ENCODE assay signal across 22 mouse cellular contexts in the genomic region with DNA sequence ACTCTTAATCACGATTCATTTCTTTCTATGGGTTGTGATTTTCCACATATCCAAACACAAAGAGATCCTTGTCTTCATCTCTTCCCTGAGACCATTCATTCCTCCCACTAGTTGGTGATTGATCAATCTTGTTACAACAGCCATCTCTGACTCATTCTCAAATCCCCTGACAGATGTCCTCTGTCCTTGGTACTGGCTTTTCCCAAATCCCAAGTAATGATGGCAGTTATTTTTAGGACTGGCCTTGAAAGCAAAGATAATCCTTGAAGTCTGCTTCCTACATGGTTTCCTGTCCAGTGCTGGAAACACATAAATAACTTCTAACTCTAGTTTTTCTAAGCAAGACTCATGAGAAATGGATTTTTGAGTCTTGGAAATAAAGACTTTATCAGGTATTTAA. TPM values are rescaled to one million over a fixed set of nuclear protein-coding genes. Genes with fewer than 3 reads are reported as not detected.
"Had no signal": no experiment of that assay in that cellular context is flagged by ENCODE, and none has a peak within 500 bp of the region (broad histone marks: within the 10 kb centered on the region; RNA-seq: fewer than 3 reads in every experiment).

No protein-coding gene starts in this region.

- H3K27ac ChIP-seq: kidney, embryonic 15.5 days; layer of hippocampus, adult 2 months; limb, embryonic 10.5 days; limb, embryonic 13.5 days; liver, embryonic 12.5 days; liver, embryonic 15.5 days; lung, embryonic 15.5 days; stomach, postnatal 0 days had no signal

- H3K9me3 ChIP-seq: kidney, embryonic 15.5 days; limb, embryonic 10.5 days; limb, embryonic 13.5 days; liver, embryonic 12.5 days; liver, embryonic 15.5 days; lung, embryonic 15.5 days had no signal

- H3K4me1 ChIP-seq: limb, embryonic 10.5 days; liver, embryonic 12.5 days; liver, embryonic 15.5 days had no signal

- DNase-seq: kidney, adult 8-10 months; kidney, postnatal 14 days; layer of hippocampus, adult 9-11 months; liver; lung, adult 18-20 months; lung, postnatal 4 days; midbrain, embryonic 14.5 days; right cerebral cortex, postnatal 14 days; right cerebral cortex, postnatal 4 days; thymus, adult 2 months; thymus, postnatal 14 days; thymus, postnatal 4 days had no signal

- ATAC-seq: liver, embryonic 12.5 days had no signal

- H3K4me2 ChIP-seq: kidney, embryonic 15.5 days; limb, embryonic 13.5 days; liver, embryonic 12.5 days; liver, embryonic 15.5 days; lung, embryonic 15.5 days; midbrain, embryonic 11.5 days had no signal

- H3K9ac ChIP-seq: kidney, embryonic 15.5 days; limb, embryonic 13.5 days; liver, embryonic 12.5 days; liver, embryonic 15.5 days; lung, embryonic 15.5 days had no signal

- H3K27me3 ChIP-seq: kidney, embryonic 15.5 days; limb, embryonic 13.5 days; liver, embryonic 12.5 days; liver, embryonic 15.5 days; lung, embryonic 15.5 days had no signal

- H3K36me3 ChIP-seq: kidney, embryonic 15.5 days; limb, embryonic 10.5 days; liver, embryonic 12.5 days; liver, embryonic 15.5 days had no signal

- H3K4me3 ChIP-seq: kidney, embryonic 15.5 days; layer of hippocampus, adult 2 months; limb, embryonic 10.5 days; limb, embryonic 13.5 days; liver, embryonic 12.5 days; liver, embryonic 15.5 days; lung, embryonic 15.5 days had no signal

RNA-seq across cellular contexts. Expression of a gene that starts 12.1 kb away (rescaled TPM):
- total RNA-seq: megakaryocyte-erythroid progenitor cell, adult 5-6 weeks had no signal
